Mouse (Mus musculus): ENCODE results near the gene Adamts8.

GRCm38 (mm10) chr9:31011533-31011932, 69.2 kb downstream of the Adamts8 start:
- TF ChIP-seq CTCF (conservative IDR thresholded peaks at IDR 0.05; ENCODE audit: low read length) (no peak), NANOG (IDR thresholded peaks at IDR 0.05; ENCODE audit: borderline replicate concordance, low read length) (no peak), POU5F1 (IDR thresholded peaks at IDR 0.05; ENCODE audit: borderline replicate concordance, low read length) (no peak)
